Mouse (Mus musculus) fibroblast of lung, adult 2 months (primary cell): Measurements from ENCODE around the gene Wscd1.
"Not testable (repeated sequence)": the region's sequence is repeated elsewhere in the genome, so short reads cannot be mapped to it uniquely, and the experiment has no call there.

Source experiments
- DNase-seq: peaks from one replicate; pipeline ENCODE4 v3.0.0-alpha.2; 2011; ENCODE audit warnings: low read depth

Gene Wscd1

GRCm38 (mm10) chr11:71770479-71770878 lies 20.8 kb downstream of the Wscd1 start:
- DNase-seq, result no peak

DNA sequence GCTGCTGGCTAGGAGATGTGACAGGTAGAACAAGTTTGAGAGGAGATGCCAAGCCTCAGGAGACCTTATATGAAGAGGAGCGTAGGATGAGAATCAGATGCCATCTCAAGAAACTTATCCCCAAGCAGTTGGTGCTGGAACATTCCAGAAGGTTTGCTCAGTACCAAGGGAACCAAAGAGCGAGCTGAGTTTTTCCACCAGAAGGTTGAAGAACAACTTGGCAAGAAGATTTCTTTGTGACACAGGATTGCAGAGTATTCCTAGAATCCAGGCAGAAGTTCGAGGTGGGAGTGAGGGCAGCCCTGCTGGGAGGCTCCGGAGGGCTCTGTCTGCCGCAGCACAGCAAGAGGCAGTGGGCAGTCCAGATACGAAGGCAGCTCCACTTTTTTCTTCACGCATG lies 21.4 kb downstream of the Wscd1 start:
- DNase-seq, result no peak

- no peak for DNase-seq
Measured at GRCm38 (mm10) chr11:71772056-71772455, 22.3 kb downstream of the Wscd1 start.

DNA sequence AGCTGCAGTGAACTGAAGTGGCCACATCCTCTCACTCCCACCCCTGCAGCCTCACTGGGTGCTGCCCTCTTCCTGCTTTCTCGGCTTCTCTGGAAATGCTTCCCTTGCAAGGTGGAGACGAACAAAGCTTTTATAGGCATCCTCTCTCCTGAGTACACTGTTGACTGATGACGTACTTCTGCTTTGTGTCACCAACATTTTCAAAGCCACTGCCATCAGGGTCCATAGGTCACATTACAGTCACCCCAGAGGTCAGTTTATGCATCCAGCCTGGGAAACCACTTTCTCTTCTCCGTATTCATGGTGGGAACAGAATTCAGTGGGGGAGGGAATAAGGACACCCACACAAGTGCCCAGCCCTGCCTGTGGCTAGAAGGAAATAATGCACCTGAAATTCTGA lies 23.1 kb downstream of the Wscd1 start:
- DNase-seq, result no peak

DNA sequence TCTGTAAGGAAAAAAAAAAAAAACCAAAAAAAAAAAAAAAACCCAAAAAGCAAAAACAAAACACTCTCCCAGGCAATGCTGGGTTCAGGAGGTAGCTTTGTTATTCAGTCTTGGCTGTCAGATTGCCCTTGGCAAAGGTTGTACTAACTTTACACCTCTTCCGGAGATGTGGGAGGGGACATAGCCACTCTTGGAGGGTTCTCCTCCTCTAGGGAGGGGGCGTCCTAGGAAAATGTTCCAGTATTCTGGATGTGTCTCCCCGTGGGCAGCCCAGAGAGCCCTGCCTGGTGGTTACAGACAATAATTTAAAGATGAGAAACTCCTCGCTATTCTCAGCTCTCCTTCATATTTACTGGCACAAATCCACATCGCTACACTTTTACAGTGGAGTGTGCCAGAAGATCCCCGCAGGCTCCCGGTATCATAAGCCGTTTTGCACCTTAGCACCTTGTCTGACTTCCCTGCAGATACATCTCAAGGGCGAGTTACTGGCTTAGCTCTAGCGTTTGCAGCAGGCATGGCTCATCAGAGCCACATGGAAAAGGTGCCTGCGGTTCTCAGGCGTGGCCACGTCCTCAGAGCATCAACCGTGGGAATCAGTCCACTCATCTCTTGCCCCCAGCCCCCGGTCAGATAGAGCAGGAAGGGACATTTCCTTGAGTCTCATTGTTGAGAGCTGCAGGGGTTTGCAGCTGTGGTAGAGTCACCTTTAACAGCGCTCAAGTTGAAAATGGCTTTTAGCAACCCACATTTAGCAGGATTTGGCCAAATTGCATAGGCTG lies 24.5 kb downstream of the Wscd1 start:
- no peak for DNase-seq

DNA sequence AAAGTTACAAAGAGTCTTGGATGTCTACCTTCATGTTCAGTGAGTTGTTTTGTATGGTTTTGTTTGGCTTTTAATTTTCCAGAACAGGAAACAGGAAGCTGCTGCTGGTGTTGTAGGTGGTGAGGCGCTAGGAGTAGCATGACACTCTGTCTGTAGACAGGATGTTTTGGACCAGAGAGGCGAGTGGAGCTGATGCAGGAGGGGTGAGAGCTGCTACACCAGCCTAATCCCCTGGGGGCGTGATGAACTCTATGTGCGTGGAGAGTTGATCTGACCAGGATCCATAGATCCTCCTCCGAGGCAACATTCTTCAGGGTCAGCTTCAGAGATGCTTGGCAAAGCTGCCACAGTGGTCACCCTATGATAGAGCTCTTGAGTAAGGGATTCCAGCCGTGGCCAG lies 25.3 kb downstream of the Wscd1 start:
- DNase-seq, result no peak

DNA sequence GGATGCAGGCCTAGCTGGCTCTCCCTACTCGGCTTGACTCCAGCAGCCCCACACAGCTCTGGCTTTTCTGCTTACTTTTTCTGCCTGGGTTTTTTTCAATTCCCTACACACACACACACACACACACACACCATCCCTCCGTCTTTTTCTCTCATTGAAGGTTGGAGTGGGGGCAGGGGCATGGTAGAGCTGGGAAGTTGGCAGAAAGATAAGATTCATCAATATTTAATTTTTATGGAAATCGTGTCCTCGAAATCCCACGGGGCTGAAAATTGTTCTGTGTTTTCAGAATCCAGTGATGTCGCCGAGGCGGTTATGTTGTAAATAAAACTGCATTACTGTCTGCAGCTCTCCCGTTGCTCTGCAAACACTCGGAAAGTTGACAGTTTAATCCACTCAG lies 29.9 kb downstream of the Wscd1 start:
- DNase-seq, result no peak

- DNase-seq, result no peak
Measured at GRCm38 (mm10) chr11:71781737-71782354, 32.1 kb downstream of the Wscd1 start.

DNA sequence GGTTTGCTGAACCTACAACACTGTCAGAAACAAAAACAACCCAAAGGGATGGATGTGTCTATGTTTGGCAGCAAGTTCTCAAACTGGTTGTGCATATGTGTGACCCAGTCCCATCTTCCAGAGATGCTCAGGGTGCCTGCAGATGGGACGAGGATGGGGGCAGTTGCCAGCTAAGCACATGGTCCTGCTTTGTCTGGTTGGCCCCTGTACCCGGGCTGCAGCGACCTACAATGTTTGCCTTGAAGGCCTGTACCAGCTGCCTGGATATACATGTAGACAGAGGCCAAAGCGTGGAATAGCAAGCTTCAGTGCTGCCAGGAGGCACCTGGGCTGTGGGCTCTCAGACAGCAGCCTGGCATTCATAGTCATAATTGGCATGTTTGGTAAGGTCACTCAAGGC lies 35.8 kb downstream of the Wscd1 start:
- no peak for DNase-seq

GRCm38 (mm10) chr11:71788209-71788608 lies 38.5 kb downstream of the Wscd1 start:
- no peak for DNase-seq

GRCm38 (mm10) chr11:71790227-71790626 lies 40.5 kb downstream of the Wscd1 start:
- no peak for DNase-seq

DNA sequence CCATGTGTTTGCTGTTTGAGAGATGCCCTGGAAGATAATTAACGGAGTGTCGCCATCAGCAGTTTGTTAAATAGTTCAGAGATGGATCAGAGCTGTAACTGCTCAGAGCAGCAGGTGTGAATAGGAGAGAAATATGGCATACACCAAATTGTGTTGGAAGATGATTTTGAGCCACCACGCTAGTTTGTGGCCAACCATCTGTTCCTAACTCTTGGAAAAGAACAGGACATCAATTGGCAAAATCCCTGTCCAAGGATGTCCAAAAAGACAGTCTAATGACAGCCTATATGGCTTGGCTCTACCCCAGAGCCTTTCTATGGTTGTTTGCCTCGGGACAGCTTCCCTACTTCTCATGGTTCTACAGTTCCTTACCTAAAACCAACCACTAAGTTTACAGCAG lies 49.5 kb downstream of the Wscd1 start:
- no peak for DNase-seq

DNA sequence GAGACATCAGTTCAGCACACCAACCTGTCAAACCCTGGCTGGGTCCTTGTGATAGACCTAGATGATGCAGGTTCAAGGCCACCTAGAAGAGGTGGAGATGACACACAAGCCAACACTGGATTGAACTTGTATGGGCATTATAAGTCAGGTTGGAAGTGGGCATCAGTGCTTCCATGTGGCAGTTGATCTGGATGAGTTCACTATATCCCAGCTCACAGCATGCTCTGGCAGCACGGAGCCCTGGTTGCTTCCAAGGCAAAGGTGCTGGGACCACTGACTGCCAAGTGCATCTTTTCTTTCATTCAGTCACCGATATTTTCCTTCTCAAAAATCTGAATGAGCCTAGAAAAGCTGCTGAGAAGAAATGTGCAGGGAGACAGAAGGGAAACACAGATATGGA lies 58.8 kb downstream of the Wscd1 start:
- no peak for DNase-seq

- no peak for DNase-seq
Measured at GRCm38 (mm10) chr11:71811828-71812227, 62.1 kb downstream of the Wscd1 start.

GRCm38 (mm10) chr11:71812921-71813320 lies 63.2 kb downstream of the Wscd1 start:
- DNase-seq, result no peak

- DNase-seq, result no peak
Measured at GRCm38 (mm10) chr11:71814511-71814910, 64.8 kb downstream of the Wscd1 start.

DNA sequence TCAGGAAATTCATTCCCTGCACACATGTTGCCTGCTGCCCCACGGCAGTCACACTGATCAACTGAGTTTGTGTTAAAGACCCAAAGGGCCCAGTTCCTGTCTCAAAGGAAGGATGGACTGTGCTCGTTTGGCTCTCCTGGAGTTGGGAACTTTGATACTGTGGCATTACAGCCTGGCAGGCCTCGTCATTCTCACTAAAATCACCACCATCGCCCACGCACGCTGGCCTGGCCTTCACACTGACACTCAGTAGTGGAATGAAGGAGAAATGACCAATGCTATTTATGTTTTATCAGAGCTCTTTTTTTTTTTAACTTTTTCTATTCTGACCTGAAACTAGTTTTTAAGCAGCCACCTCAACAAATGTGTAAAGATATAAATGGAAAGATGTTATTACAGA lies 65.6 kb downstream of the Wscd1 start:
- DNase-seq, result no peak

- no peak for DNase-seq
Measured at GRCm38 (mm10) chr11:71816918-71817317, 67.2 kb downstream of the Wscd1 start.

DNA sequence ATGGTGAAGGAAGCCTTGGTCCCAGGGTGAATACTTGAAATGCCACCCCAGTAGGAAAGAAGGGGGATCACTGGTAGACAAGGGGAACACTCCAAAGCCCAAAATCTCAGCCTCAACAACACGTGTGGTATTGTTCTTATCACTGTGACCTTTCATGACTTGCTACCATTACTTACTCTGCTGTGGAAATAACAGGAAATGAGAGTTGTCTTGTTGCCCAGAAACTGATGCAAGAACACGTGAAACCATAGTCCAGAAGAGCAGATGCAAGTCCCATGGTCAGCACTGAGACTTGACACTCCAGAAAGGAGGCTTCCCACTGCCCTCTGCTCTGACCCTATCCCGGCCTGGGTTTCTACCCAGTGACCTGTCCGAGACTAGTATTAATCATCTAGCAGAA lies 67.6 kb downstream of the Wscd1 start:
- DNase-seq, result no peak

GRCm38 (mm10) chr11:71818111-71818510 lies 68.4 kb downstream of the Wscd1 start:
- no peak for DNase-seq

DNA sequence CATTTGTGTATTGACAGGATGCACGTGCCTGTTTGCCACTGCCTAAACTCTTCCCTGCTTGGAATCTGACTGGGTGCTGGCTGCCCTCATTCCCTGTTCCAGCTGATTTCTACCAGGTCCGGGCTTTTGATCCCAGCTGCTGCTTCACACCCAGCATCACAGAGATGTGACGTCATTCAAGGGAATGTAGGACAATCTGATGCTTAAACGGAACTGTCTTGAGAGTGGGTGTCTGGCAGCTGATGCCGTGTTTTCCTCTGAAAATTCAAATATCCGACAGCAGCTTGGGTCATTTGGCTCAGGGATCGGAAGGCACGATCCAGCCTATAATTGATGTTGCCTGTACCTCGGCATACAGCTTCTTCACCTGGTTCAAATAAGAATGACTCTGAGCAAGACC lies 70.2 kb downstream of the Wscd1 start:
- no peak for DNase-seq

- no peak for DNase-seq
Measured at GRCm38 (mm10) chr11:71820847-71821246, 71.1 kb downstream of the Wscd1 start.

DNA sequence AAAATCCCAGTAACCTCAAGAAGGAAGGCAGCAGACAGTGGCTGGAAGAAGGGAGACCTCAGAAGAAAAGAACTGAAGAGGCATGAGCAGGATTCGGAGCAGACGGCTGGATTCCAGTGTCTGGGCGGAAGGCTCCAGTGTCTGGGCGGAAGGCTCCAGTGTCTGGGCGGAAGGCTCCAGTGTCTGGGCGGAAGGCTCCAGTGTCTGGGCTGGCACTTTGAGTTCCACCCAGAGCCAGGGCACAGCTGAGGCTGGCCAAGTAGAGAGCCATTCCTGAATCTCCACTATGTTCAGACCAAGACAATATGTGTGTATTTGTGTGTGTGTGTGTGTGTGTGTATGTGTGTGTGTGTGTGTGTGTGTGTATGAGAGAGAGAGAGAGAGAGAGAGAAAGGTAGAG lies 71.8 kb downstream of the Wscd1 start:
- DNase-seq, result not testable (repeated sequence)

DNA sequence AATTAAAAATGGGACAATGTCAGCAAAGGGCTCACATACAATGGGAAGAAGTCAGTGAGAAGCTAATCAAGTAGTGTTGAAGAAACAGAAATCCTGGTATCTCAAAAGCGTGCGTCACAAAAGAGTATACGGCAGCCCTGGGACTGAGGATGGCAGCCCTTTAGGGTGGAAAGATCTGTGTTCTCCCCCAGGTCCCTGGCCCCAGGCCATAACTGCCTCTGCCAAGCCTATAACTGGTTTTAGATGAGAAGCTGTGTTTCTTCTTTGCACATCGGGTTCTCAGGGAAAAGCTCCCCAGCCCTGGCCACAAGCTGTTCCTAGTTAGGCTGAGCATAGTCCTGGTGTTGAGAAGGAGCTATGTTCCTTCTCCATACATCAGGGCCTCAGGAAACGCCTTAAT lies 72.3 kb downstream of the Wscd1 start:
- DNase-seq, result no peak
